Mouse (Mus musculus) heart, embryonic 15.5 days (tissue): ENCODE results near the gene Pik3r4. TPM values are rescaled to one million over a fixed set of nuclear protein-coding genes. Genes with fewer than 3 reads are reported as not detected.
"Not testable (repeated sequence)": the region's sequence is repeated elsewhere in the genome, so short reads cannot be mapped to it uniquely, and the experiment has no call there.

Source experiments
- ATAC-seq: fragments of 200-750 bp; cut with Nextera tagmentation; replicated peaks from 2 replicates; pipeline ENCODE4 v1.8.0; 2017; ENCODE audit warnings: low read depth, moderate TSS enrichment; ENCODE audit not compliant: insufficient number of reproducible peaks, insufficient read depth, low FRiP score
- H3K27ac ChIP-seq: fragments of 300-500 bp; sonication (generic); 2 replicates; pipeline ENCODE4 v1.5.1; 2015; ENCODE audit warnings: mild to moderate bottlenecking, inconsistent platforms
- H3K27me3 ChIP-seq: fragments of 300-500 bp; sonication (generic); 2 replicates; pipeline ENCODE4 v1.6.1; 2015; ENCODE audit warnings: inconsistent platforms
- H3K36me3 ChIP-seq: fragments of 300-500 bp; sonication (generic); 2 replicates; pipeline ENCODE4 v1.6.1; 2015; ENCODE audit warnings: mild to moderate bottlenecking, inconsistent platforms
- H3K4me1 ChIP-seq: fragments of 300-500 bp; sonication (generic); replicated peaks from 2 replicates; pipeline ENCODE4 v1.6.1; 2015; ENCODE audit warnings: inconsistent platforms
- H3K4me2 ChIP-seq: fragments of 300-500 bp; sonication (generic); 2 replicates; pipeline ENCODE4 v1.6.1; 2015; ENCODE audit warnings: inconsistent platforms, mild to moderate bottlenecking, moderate library complexity
- H3K4me3 ChIP-seq: fragments of 300-500 bp; sonication (generic); 2 replicates; pipeline ENCODE4 v1.5.1; 2015; ENCODE audit warnings: mild to moderate bottlenecking, inconsistent platforms
- H3K9ac ChIP-seq: fragments of 300-500 bp; sonication (generic); 2 replicates; pipeline ENCODE4 v1.6.1; 2015; ENCODE audit warnings: mild to moderate bottlenecking, inconsistent platforms
- H3K9me3 ChIP-seq: fragments of 300-500 bp; sonication (generic); replicated peaks from 2 replicates; pipeline ENCODE4 v1.6.1; 2016; ENCODE audit warnings: inconsistent platforms
- WGBS: fragments of 180-500 bp; shearing (Covaris S2); methylation state at CpG from one replicate; pipeline ENCODE4 v1.1.7; 2015; ENCODE audit warnings: mixed read lengths; 5-methylcytosine and 5-hydroxymethylcytosine counted together
- polyA plus RNA-seq: library from polyadenylated mRNA; unstranded; fragments of >200 nt; fragmentation: Nextera tagmentation; extraction: Ambion mirVana; gene quantifications from 2 replicates; pipeline ENCODE4 v1.2.1, GENCODE M21; 2015

Pik3r4 gene
- 12.3 and 15.4 TPM in 2 replicates for polyA plus RNA-seq

DNA sequence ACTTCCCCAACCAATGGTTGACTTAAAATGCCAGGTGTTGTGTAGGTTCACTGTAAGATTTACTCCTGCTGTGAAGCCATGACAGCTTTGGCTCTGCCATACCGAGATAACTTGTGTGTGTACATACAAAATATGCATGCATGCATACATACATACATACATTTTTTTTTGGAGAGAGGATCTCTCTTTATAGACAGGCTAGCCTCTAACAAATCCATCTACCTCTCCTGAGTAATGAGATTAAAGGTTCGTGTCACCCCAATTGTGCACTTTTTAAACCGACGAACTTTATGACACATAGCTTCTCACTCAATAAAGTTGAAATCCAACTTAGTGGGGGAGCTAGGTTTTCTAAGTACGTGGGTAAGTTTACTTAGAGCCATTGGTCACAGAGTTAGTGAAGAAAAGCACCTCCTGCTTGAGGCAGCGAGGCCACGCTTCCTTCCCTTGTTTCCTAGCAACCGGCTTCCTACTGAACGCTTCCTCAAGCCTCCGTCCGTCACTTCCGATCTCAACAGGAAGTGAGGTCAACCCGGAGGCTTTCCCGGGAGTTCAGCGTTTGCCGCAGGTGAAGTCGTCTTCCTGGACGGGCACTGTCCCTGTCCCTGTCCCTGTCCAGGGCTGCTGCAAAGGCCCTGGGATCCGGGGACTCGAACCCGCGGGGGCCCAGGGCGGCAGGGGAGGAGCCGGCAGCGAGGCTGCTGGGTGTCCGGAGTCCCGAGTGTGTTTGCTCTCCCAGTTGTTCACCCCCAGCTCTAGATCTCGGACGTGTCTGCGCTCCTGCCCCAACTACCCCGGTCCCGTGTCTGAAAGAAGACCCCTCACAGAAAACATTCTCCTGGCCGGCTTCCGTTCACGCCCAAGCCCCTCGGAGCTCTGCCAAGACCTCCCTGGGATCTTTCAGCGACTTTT is at the start of gene Pik3r4:
TSS of gene Pik3r4 (plus strand) at position 519 of the 912 bp plus-strand sequence.
- WGBS, result 6% methylated on average over 37 of the region's 37 CpGs

GRCm38 (mm10) chr9:105598906-105599305 is 43.9 kb upstream of the Pik3r4 start:
- H3K27ac ChIP-seq, result no peak overlapping the region
- no peak overlapping the region for H3K9ac ChIP-seq
- H3K4me2 ChIP-seq, result no peak overlapping the region
- H3K9me3 ChIP-seq, result no peaks in the 10 kb centered on the region
- H3K36me3 ChIP-seq, result no peaks in the 10 kb centered on the region
- no peak overlapping the region for H3K4me3 ChIP-seq
- H3K4me1 ChIP-seq, result no peaks in the 10 kb centered on the region
- H3K27me3 ChIP-seq, result no peaks in the 10 kb centered on the region
- WGBS, result 70% methylated on average over 4 of the region's 4 CpGs
- no peak for ATAC-seq

More for the DNA sequence above, at the start of gene Pik3r4:
- Histone ChIP-seq H3K27me3 (no peaks in the 10 kb centered on the region), H3K4me3 (peak within 1 kb of the TSS; percentile 84), H3K9me3 (no peaks in the 10 kb centered on the region), H3K4me1 (peaks cover 9% of the 10 kb centered on the region), H3K27ac (peak within 1 kb of the TSS; percentile 64), H3K36me3 (peaks cover 7% of the 10 kb centered on the region; the same call in 1 of the 2 replicates), H3K4me2 (peak within 1 kb of the TSS; percentile 76), H3K9ac (peak within 1 kb of the TSS; percentile 88)
- ATAC-seq, result peak; percentile 84

DNA sequence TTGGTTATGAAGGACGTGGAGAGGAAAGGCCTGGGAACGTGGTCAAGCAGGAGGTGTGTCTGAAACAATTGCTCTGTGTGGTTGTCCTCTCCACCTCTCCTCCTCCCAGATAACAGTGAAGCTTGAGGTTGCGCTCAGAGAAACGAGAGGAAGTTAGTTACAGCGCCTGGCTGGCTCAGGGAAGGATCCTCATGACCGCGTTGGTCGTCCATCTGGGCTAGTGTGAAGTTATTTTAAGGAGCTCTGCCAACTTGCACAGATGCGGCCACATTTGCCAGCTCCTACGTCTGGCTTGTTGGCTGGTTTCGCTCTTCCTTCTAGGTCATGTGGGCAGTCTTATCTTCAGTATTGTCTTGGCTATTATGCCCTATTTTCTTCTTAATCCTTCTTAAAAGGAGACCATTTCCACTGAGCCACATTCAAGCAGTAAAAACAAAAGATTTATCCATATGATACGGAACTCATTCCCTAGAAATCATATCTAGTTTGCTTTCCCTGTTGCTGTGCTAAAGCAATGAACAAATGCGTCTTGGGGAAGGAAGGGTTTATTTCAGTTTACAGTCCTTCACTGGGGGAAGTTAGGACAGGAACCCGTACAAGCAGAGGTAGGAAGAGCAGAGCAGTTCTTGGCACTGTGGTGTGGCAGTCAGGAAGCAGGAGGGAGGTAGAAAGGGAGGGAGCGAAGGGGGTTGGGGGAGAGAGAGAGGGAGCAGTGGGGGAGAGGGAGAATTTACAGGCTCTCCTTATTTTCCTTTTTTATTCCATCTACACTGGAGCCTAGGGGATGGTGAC is 30.6 kb upstream of the Pik3r4 start:
- Histone ChIP-seq H3K27ac (no peak overlapping the region), H3K27me3 (no peaks in the 10 kb centered on the region), H3K4me3 (no peak overlapping the region), H3K4me2 (no peak overlapping the region), H3K9me3 (no peaks in the 10 kb centered on the region), H3K36me3 (no peaks in the 10 kb centered on the region), H3K4me1 (peaks cover 4% of the 10 kb centered on the region; the same call in 1 of the 2 replicates), H3K9ac (no peak overlapping the region)
- ATAC-seq, result no peak
- WGBS, result 70% methylated on average over 15 of the region's 15 CpGs

- H3K4me1 ChIP-seq, result peaks cover 4% of the 10 kb centered on the region; the same call in 1 of the 2 replicates
Measured at GRCm38 (mm10) chr9:105612919-105613318, 29.9 kb upstream of the Pik3r4 start.

DNA sequence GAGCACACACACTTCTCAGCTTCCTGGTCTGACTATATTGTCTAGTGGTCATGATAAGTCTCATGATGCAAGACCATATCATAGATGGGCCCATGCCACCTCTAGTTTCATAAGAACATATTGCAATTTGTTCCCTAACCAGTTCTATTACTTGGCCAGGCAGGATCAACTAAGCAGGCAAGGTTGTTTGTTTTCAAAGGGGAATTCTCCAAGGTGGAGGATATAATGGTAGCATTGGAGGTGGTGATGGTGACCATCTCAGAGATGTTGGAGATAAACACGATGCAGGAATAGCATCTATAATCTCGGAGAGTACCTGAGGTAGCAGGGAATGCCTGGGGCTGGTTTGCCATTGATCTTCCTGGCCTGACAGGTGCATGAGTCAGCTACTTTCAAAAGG is 26.8 kb upstream of the Pik3r4 start:
- H3K4me3 ChIP-seq, result no peak overlapping the region
- H3K27ac ChIP-seq, result no peak overlapping the region
- no peak for ATAC-seq
- H3K9ac ChIP-seq, result no peak overlapping the region
- H3K4me1 ChIP-seq, result peaks cover 4% of the 10 kb centered on the region; the same call in 1 of the 2 replicates
- H3K4me2 ChIP-seq, result no peak overlapping the region
- H3K36me3 ChIP-seq, result no peaks in the 10 kb centered on the region
- no peaks in the 10 kb centered on the region for H3K9me3 ChIP-seq
- WGBS, result 58% methylated on average over 2 of the region's 2 CpGs
- H3K27me3 ChIP-seq, result no peaks in the 10 kb centered on the region

More at GRCm38 (mm10) chr9:105612919-105613318, 29.9 kb upstream of the Pik3r4 start:
- no peaks in the 10 kb centered on the region for H3K27me3 ChIP-seq
- no peak overlapping the region for H3K9ac ChIP-seq
- no peaks in the 10 kb centered on the region for H3K9me3 ChIP-seq
- no peak overlapping the region for H3K4me3 ChIP-seq
- H3K4me2 ChIP-seq, result no peak overlapping the region
- no peak overlapping the region for H3K27ac ChIP-seq
- ATAC-seq, result no peak
- 53% methylated on average over 7 of the region's 7 CpGs for WGBS
- H3K36me3 ChIP-seq, result no peaks in the 10 kb centered on the region

DNA sequence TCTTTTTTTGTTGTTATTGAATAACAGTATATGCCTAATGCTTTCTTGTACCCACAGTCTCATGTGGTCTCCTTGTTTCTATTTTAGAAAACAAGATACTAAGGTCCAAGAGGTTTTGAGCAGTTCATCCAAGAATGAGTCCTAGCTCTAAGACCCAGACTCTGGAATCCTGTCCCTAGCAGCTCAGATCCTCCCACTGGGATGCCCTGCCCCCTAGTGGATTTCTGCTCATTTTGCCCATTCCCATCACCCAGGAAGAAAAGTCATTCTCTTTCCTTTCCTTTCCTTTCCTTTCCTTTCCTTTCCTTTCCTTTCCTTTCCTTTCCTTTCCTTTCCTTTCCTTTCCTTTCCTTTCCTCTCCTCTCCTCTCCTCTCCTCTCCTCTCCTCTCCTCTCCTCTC is 25.5 kb upstream of the Pik3r4 start:
- H3K4me2 ChIP-seq, H3K36me3 ChIP-seq, H3K27ac ChIP-seq, H3K27me3 ChIP-seq, ATAC-seq, H3K4me3 ChIP-seq, H3K4me1 ChIP-seq, H3K9ac ChIP-seq, H3K9me3 ChIP-seq: not testable (repeated sequence)

DNA sequence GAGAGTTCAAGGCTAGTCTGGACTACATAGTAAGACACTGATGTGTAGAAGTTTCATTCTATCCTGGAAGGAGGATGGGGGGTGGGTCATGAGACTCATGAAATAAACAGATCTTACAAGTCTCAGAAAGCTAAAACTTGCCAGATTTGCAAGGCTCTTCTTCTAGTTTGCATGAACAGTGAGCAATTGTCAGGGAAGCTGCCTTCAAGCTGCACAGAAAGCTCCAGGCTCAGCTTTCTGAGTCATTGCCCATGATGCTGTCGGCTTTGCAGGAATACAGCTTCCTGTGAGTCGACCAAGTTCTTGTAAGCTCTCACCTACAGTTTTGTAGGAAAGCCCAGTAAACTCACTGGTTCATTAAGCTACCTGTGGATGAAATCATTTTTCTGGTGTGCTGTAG is 8.8 kb upstream of the Pik3r4 start:
- Histone ChIP-seq H3K27me3 (no peaks in the 10 kb centered on the region), H3K9ac (no peak overlapping the region), H3K36me3 (no peaks in the 10 kb centered on the region), H3K4me1 (no peaks in the 10 kb centered on the region), H3K4me3 (no peak overlapping the region), H3K27ac (no peak overlapping the region), H3K4me2 (no peak overlapping the region), H3K9me3 (no peaks in the 10 kb centered on the region)
- WGBS, result 78% methylated on average over 2 of the region's 2 CpGs
- ATAC-seq, result no peak

DNA sequence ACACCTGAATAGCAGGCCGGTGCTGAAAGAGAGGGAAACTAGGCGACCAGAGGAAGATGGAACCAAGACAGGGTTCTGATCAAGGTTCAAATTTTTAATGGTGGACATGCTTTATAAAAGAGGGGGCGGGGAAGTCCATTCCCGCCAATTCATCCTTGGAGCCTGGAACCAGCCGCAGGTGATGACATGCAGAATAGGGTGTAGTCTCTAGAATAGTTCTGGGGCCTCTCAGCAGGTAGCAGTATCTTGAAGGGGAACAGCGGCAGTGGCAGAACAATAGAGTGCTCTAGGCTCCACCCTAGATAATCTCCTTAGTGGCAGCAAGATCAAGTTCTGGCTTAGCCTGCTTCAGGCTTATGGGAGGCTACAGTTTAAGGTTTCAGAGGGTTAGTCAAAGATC is 1.4 kb upstream of the Pik3r4 start:
- not testable (repeated sequence) for H3K27me3 ChIP-seq, H3K4me3 ChIP-seq, ATAC-seq

GRCm38 (mm10) chr9:105656189-105656588 is 13.4 kb downstream of the Pik3r4 start:
- WGBS, result 68% methylated on average over 2 of the region's 2 CpGs
- no peak for ATAC-seq
- Histone ChIP-seq H3K9ac (no peak overlapping the region), H3K9me3 (no peaks in the 10 kb centered on the region), H3K27ac (no peak overlapping the region), H3K4me3 (no peak overlapping the region), H3K4me2 (no peak overlapping the region), H3K36me3 (peaks cover 30% of the 10 kb centered on the region), H3K27me3 (no peaks in the 10 kb centered on the region), H3K4me1 (no peaks in the 10 kb centered on the region)

More for the DNA sequence above, 1.4 kb upstream of the Pik3r4 start:
- H3K36me3 ChIP-seq, H3K4me2 ChIP-seq, H3K9me3 ChIP-seq, H3K27ac ChIP-seq, H3K9ac ChIP-seq, H3K4me1 ChIP-seq: not testable (repeated sequence)
- WGBS, result 75% methylated on average over 6 of the region's 6 CpGs

- Histone ChIP-seq H3K4me1 (no peaks in the 10 kb centered on the region), H3K4me3 (no peak overlapping the region), H3K36me3 (peaks cover 47% of the 10 kb centered on the region), H3K9ac (no peak overlapping the region), H3K27ac (no peak overlapping the region), H3K9me3 (no peaks in the 10 kb centered on the region), H3K4me2 (no peak overlapping the region), H3K27me3 (no peaks in the 10 kb centered on the region)
- ATAC-seq, result no peak
- WGBS, result 93% methylated on average over 12 of the region's 12 CpGs
Measured at GRCm38 (mm10) chr9:105658216-105658615, 15.4 kb downstream of the Pik3r4 start.

DNA sequence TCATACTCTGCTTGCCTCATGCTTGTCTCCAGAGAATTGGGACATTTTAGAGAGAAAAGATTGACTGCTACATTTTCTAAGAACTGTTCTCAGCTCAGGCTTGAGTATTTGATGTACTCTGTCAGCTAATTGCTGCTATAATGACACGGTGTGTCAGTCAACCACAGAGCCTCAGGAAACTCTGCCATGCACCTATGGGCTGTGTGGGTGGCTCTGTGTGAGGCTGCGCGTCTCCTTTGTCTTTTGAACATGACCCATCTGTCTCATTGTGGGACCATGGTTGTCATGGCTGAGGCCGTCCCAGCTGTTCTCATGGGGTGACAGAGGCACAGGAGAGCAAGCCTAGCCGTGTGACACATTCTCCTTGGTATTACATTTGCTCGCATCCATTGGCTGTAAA is 17.1 kb downstream of the Pik3r4 start:
- Histone ChIP-seq H3K9me3 (no peaks in the 10 kb centered on the region), H3K27me3 (no peaks in the 10 kb centered on the region), H3K4me3 (no peak overlapping the region), H3K9ac (no peak overlapping the region), H3K36me3 (peaks cover 40% of the 10 kb centered on the region; the same call in 1 of the 2 replicates), H3K4me1 (no peaks in the 10 kb centered on the region), H3K27ac (no peak overlapping the region), H3K4me2 (no peak overlapping the region)
- WGBS, result 91% methylated on average over 6 of the region's 6 CpGs
- ATAC-seq, result no peak
